Mouse (Mus musculus) neural tube, embryonic 14.5 days (tissue): Measurements from ENCODE around the gene Tpst2. TPM values are rescaled to one million over a fixed set of nuclear protein-coding genes. Genes with fewer than 3 reads are reported as not detected.

Source experiments
- ATAC-seq: fragments of 200-750 bp; cut with Nextera tagmentation; 2 replicates; pipeline ENCODE4 v1.8.0; 2017; ENCODE audit warnings: low read depth, mild to moderate bottlenecking, moderate TSS enrichment, moderate library complexity
- H3K27ac ChIP-seq: fragments of 300-500 bp; sonication (generic); 2 replicates; pipeline ENCODE4 v1.5.1; 2014; ENCODE audit warnings: low read depth, mild to moderate bottlenecking, control low read depth, low read length, moderate library complexity, mixed read lengths
- H3K27me3 ChIP-seq: fragments of 300-500 bp; sonication (generic); 2 replicates; pipeline ENCODE4 v1.6.1; 2014; ENCODE audit warnings: low read length; ENCODE audit not compliant: control insufficient read depth, insufficient read depth
- H3K36me3 ChIP-seq: fragments of 300-500 bp; sonication (generic); 2 replicates; pipeline ENCODE4 v1.6.1; 2014; ENCODE audit warnings: low read length, mixed read lengths; ENCODE audit not compliant: control insufficient read depth, insufficient read depth
- H3K4me1 ChIP-seq: fragments of 300-500 bp; sonication (generic); 2 replicates; pipeline ENCODE4 v1.6.1; 2014; ENCODE audit warnings: low read length; ENCODE audit not compliant: control insufficient read depth, insufficient read depth
- H3K4me2 ChIP-seq: fragments of 300-500 bp; sonication (generic); 2 replicates; pipeline ENCODE4 v1.6.1; 2014; ENCODE audit warnings: mild to moderate bottlenecking, low read depth, low read length, control low read depth
- H3K4me3 ChIP-seq: fragments of 300-500 bp; sonication (generic); 2 replicates; pipeline ENCODE4 v1.5.1; 2014; ENCODE audit warnings: low read depth, low read length, control low read depth, mixed read lengths
- H3K9ac ChIP-seq: fragments of 300-500 bp; sonication (generic); replicated peaks from 2 replicates; pipeline ENCODE4 v1.6.1; 2014; ENCODE audit warnings: low read depth, mild to moderate bottlenecking, control low read depth, low read length, mixed read lengths
- H3K9me3 ChIP-seq: fragments of 300-500 bp; sonication (generic); 2 replicates; pipeline ENCODE4 v1.6.1; 2016; ENCODE audit warnings: low read length; ENCODE audit not compliant: control insufficient read depth
- WGBS: fragments of 180-500 bp; shearing (Covaris S2); extraction: QIAGEN DNeasy Blood & Tissue Kit; methylation state at CpG from one replicate; pipeline ENCODE4 v1.1.7; 2014; 5-methylcytosine and 5-hydroxymethylcytosine counted together
- polyA plus RNA-seq: library from polyadenylated mRNA; unstranded; fragments of >200 nt; fragmentation: Nextera tagmentation; extraction: Ambion mirVana; gene quantifications from 2 replicates; pipeline ENCODE4 v1.2.1, GENCODE M21; 2014

The Tpst2 gene
- polyA plus RNA-seq, 1 experiment from 2014 or later: 27.1 TPM

DNA sequence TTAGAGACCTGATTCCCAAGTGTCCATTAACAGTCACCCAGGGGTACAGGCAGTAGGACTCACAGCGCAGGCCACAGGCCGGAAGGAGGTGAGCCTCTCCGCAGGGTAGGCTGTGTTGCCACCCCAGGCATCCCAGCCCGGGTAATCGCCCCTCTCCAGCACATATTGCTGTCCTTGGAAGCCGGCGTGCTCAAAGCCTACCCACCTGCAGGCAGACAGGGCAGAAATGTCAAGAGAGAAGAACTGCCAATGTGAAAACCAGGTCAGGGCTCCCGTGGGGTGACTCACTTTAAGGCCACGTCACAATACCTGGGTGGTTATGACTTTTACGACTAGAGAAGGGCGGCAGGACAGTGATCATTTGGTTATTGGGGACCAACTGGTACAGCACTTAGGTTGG lies 27.4 kb upstream of the Tpst2 start:
- ATAC-seq: no peak
- no peak overlapping the region for H3K27ac ChIP-seq
- H3K36me3 ChIP-seq: no peaks in the 10 kb centered on the region
- H3K4me2 ChIP-seq: no peak overlapping the region
- WGBS: 86% methylated on average over 11 of the region's 11 CpGs
- H3K4me3 ChIP-seq: no peak overlapping the region
- H3K9ac ChIP-seq: no peak overlapping the region
- no peaks in the 10 kb centered on the region for H3K27me3 ChIP-seq
- H3K4me1 ChIP-seq: no peaks in the 10 kb centered on the region
- H3K9me3 ChIP-seq: no peaks in the 10 kb centered on the region

GRCm38 (mm10) chr5:112252400-112252799 lies 24.1 kb upstream of the Tpst2 start, which contains the start of gene Cryba4:
Cryba4 (minus strand) TSS chr5:112252518.
- no peaks in the 10 kb centered on the region for H3K27me3 ChIP-seq
- WGBS: 76% methylated on average over 2 of the region's 2 CpGs
- H3K4me2 ChIP-seq: no peak within 1 kb of the TSS
- no peaks in the 10 kb centered on the region for H3K36me3 ChIP-seq
- no peaks in the 10 kb centered on the region; the same call in 1 of the 2 replicates for H3K4me1 ChIP-seq
- H3K4me3 ChIP-seq: no peak within 1 kb of the TSS
- H3K27ac ChIP-seq: no peak within 1 kb of the TSS
- ATAC-seq: no peak
- no peak within 1 kb of the TSS for H3K9ac ChIP-seq
- H3K9me3 ChIP-seq: no peaks in the 10 kb centered on the region

- Histone ChIP-seq H3K27ac (no peak overlapping the region), H3K9me3 (no peaks in the 10 kb centered on the region), H3K27me3 (no peaks in the 10 kb centered on the region), H3K4me2 (no peak overlapping the region), H3K36me3 (no peaks in the 10 kb centered on the region), H3K4me3 (no peak overlapping the region), H3K4me1 (no peaks in the 10 kb centered on the region; the same call in 1 of the 2 replicates), H3K9ac (no peak overlapping the region)
- ATAC-seq: no peak
- WGBS: 40% methylated on average over 8 of the region's 8 CpGs
Measured at GRCm38 (mm10) chr5:112253169-112253568, 23.3 kb upstream of the Tpst2 start.

- Histone ChIP-seq H3K4me1 (no peaks in the 10 kb centered on the region; the same call in 1 of the 2 replicates), H3K9ac (no peak overlapping the region), H3K36me3 (no peaks in the 10 kb centered on the region), H3K9me3 (no peaks in the 10 kb centered on the region), H3K27me3 (no peaks in the 10 kb centered on the region), H3K27ac (no peak overlapping the region), H3K4me3 (no peak overlapping the region), H3K4me2 (no peak overlapping the region)
- 61% methylated on average over 7 of the region's 7 CpGs for WGBS
- ATAC-seq: peak; percentile 49; the same call in 1 of the 2 replicates
Measured at GRCm38 (mm10) chr5:112254282-112254806, 22.1 kb upstream of the Tpst2 start.

- Histone ChIP-seq H3K9ac (no peak within 1 kb of the TSS), H3K4me3 (no peak within 1 kb of the TSS), H3K4me1 (no peaks in the 10 kb centered on the region; the same call in 1 of the 2 replicates), H3K36me3 (no peaks in the 10 kb centered on the region), H3K9me3 (no peaks in the 10 kb centered on the region), H3K4me2 (no peak within 1 kb of the TSS), H3K27me3 (no peaks in the 10 kb centered on the region), H3K27ac (no peak within 1 kb of the TSS)
- no peak; the same call in 1 of the 2 replicates for ATAC-seq
- 38% methylated on average over 3 of the region's 3 CpGs for WGBS
Measured at GRCm38 (mm10) chr5:112255426-112255825, 21.1 kb upstream of the Tpst2 start, which contains the start of gene Crybb1. Crybb1 (plus strand) TSS chr5:112255815.

GRCm38 (mm10) chr5:112256457-112256856 lies 20.0 kb upstream of the Tpst2 start:
- 66% methylated on average over 9 of the region's 9 CpGs for WGBS
- Histone ChIP-seq H3K27ac (no peak overlapping the region), H3K4me2 (no peak overlapping the region), H3K9me3 (no peaks in the 10 kb centered on the region), H3K4me1 (no peaks in the 10 kb centered on the region; the same call in 1 of the 2 replicates), H3K4me3 (no peak overlapping the region), H3K27me3 (no peaks in the 10 kb centered on the region), H3K9ac (no peak overlapping the region), H3K36me3 (no peaks in the 10 kb centered on the region)
- no peak for ATAC-seq

DNA sequence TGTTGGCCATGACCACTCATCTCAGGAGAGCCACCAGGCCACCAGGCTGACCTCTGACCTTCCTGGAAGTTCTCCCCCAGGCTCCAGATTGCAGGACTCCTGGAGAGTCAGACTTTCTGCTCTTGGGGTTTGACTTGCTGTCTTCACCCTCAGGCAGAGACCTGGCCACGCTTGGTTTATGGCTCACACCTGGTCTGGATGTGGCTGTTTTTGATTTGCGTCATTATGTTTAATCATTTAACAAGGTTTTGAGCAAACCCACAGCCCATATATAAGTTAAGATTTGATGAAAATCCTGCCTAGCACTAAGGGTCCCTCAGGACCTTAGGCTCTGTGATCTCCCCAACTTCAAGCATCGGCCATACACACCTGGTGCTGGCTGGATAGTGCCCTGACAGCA lies 18.6 kb upstream of the Tpst2 start:
- 83% methylated on average over 3 of the region's 3 CpGs for WGBS
- Histone ChIP-seq H3K27ac (no peak overlapping the region), H3K36me3 (no peaks in the 10 kb centered on the region), H3K4me1 (no peaks in the 10 kb centered on the region; the same call in 1 of the 2 replicates), H3K4me2 (no peak overlapping the region), H3K27me3 (no peaks in the 10 kb centered on the region), H3K9ac (no peak overlapping the region), H3K9me3 (no peaks in the 10 kb centered on the region), H3K4me3 (no peak overlapping the region)
- ATAC-seq: no peak

DNA sequence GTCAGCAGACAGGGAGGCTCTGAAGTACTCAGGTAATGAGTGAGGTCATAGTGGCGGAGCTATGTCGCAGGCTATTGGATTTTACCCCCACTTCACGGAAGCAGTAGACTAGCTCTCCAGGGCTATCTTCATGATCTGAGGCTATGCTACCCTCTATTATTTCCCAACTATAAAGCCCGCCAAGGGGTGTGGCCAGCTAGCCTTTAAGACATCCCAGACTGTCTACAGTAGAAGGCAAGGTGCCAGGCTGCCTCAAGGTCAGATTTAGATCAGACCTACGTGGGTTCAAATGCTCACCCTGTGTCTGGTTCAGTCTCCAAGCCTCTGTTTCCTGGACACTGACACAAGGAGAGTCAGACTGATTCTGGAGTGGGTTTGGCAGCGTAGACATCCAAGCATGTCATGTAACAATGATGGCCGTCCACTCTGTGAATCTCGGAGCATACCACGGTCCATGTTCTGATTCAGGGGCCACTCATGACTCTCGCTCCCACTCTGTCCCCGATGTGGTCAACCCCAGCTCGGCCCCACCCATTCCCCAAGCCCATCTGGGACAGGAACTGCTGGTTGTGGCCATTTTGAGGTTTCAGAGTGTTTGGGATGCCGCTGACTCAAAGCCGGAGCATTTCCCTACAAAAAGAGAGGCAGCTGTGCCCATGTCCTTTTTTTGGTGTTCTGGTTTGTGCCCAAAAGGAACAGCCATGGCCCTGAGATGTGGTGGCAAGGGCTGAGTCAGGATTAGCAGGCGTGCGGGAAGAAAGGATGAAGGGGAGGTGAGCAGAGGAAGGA lies 16.4 kb upstream of the Tpst2 start:
- whole genome bisulfite sequencing: 89% methylated on average over 16 of the region's 16 CpGs
- Histone ChIP-seq H3K27me3 (no peaks in the 10 kb centered on the region), H3K4me2 (no peak overlapping the region), H3K36me3 (no peaks in the 10 kb centered on the region), H3K4me1 (no peaks in the 10 kb centered on the region; the same call in 1 of the 2 replicates), H3K9ac (no peak overlapping the region), H3K4me3 (no peak overlapping the region), H3K27ac (no peak overlapping the region), H3K9me3 (no peaks in the 10 kb centered on the region)
- ATAC-seq: no peak

DNA sequence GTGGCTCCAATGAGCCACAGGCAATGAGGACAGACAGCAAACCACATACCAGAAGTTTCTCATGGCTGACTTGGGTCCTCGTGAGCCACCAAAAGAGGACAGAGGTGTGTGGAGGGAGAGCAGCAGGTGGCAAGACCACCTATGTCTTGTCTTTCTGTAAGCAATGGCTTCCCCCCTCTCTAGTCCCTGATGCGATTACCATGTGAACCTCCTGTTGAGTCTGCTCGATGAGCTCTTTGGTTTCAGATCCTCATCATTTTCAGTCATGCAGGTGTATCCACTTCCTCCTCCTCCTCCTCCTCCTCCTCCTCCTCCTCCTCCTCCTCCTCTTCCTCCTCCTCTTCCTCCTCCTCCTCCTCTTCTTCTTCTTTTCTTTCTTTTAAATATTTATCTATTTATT lies 15.7 kb upstream of the Tpst2 start:
- Histone ChIP-seq H3K4me2 (no peak overlapping the region), H3K9me3 (no peaks in the 10 kb centered on the region), H3K4me3 (no peak overlapping the region), H3K36me3 (no peaks in the 10 kb centered on the region), H3K27ac (no peak overlapping the region), H3K4me1 (no peaks in the 10 kb centered on the region; the same call in 1 of the 2 replicates), H3K9ac (no peak overlapping the region), H3K27me3 (no peaks in the 10 kb centered on the region)
- no peak for ATAC-seq
- WGBS: 90% methylated on average over 3 of the region's 3 CpGs
